Mouse (Mus musculus) limb, embryonic 14.5 days (tissue): ENCODE results near the gene Pan2. TPM values are rescaled to one million over a fixed set of nuclear protein-coding genes. Genes with fewer than 3 reads are reported as not detected.
"Not testable (repeated sequence)": the region's sequence is repeated elsewhere in the genome, so short reads cannot be mapped to it uniquely, and the experiment has no call there.

Experiments used
- ATAC-seq: fragments of 200-750 bp; cut with Nextera tagmentation; 2 replicates; pipeline ENCODE4 v1.8.0; 2017; ENCODE audit warnings: low read depth, moderate number of reproducible peaks, moderate TSS enrichment; ENCODE audit not compliant: low FRiP score
- DNase-seq: peaks from one replicate; pipeline ENCODE4 v3.0.0-alpha.2; 2015; ENCODE audit warnings: low spot score
- H3K27ac ChIP-seq: fragments of 300-500 bp; sonication (generic); replicated peaks from 2 replicates; pipeline ENCODE4 v1.5.1; 2014; ENCODE audit warnings: low read depth, mild to moderate bottlenecking, low read length, moderate library complexity, mixed read lengths
- H3K27me3 ChIP-seq: fragments of 300-500 bp; sonication (generic); 2 replicates; pipeline ENCODE4 v1.6.1; 2014; ENCODE audit warnings: low read length, mixed read lengths; ENCODE audit not compliant: control insufficient read depth, insufficient read depth
- H3K36me3 ChIP-seq: fragments of 300-500 bp; sonication (generic); 2 replicates; pipeline ENCODE4 v1.6.1; 2014; ENCODE audit warnings: mild to moderate bottlenecking, low read length, moderate library complexity, mixed read lengths; ENCODE audit not compliant: control insufficient read depth, insufficient read depth
- H3K4me1 ChIP-seq: fragments of 300-500 bp; sonication (generic); 2 replicates; pipeline ENCODE4 v1.6.1; 2014; ENCODE audit warnings: antibody characterized with exemption, low read length, mixed read lengths; ENCODE audit not compliant: control insufficient read depth, insufficient read depth
- H3K4me2 ChIP-seq: fragments of 300-500 bp; sonication (generic); replicated peaks from 2 replicates; pipeline ENCODE4 v1.6.1; 2014; ENCODE audit warnings: low read depth, mild to moderate bottlenecking, low read length, moderate library complexity; ENCODE audit not compliant: severe bottlenecking
- H3K4me3 ChIP-seq: fragments of 300-500 bp; sonication (generic); replicated peaks from 2 replicates; pipeline ENCODE4 v1.5.1; 2014; ENCODE audit warnings: low read length
- H3K9ac ChIP-seq: fragments of 300-500 bp; sonication (generic); 2 replicates; pipeline ENCODE4 v1.6.1; 2014; ENCODE audit warnings: mild to moderate bottlenecking, low read depth, low read length, moderate library complexity; ENCODE audit not compliant: severe bottlenecking
- H3K9me3 ChIP-seq: fragments of 300-500 bp; sonication (generic); 2 replicates; pipeline ENCODE4 v1.6.1; 2016; ENCODE audit warnings: low read length; ENCODE audit not compliant: control insufficient read depth
- POLR2A ChIP-seq: fragments of 200-500 bp; IDR thresholded peaks from 2 replicates; pipeline ENCODE4 v1.8.0; 2012; ENCODE audit warnings: inconsistent platforms, mild to moderate bottlenecking, moderate library complexity, borderline replicate concordance; ENCODE audit not compliant: insufficient read depth, insufficient read length; ENCODE audit errors: extremely low read depth
- WGBS: fragments of 180-500 bp; shearing (Covaris S2); extraction: QIAGEN DNeasy Blood & Tissue Kit; methylation state at CpG from one replicate; pipeline ENCODE4 v1.1.7; 2014; 5-methylcytosine and 5-hydroxymethylcytosine counted together
- polyA plus RNA-seq, 2 experiments: library from polyadenylated mRNA; depleted of rRNA in 1 of 2; stranded (reverse) in 1 of 2; unstranded in 1 of 2; fragments of >200 nt; fragmentation: Nextera tagmentation in 1 of 2; extraction: Ambion mirVana in 1 of 2; gene quantifications; 2 replicates each; pipeline versions ENCODE4 v1.2.1 to v1.2.3; 2012 to 2014

Gene Pan2
- polyA plus RNA-seq, 2 experiments = 26.6 to 49.7 TPM

DNA sequence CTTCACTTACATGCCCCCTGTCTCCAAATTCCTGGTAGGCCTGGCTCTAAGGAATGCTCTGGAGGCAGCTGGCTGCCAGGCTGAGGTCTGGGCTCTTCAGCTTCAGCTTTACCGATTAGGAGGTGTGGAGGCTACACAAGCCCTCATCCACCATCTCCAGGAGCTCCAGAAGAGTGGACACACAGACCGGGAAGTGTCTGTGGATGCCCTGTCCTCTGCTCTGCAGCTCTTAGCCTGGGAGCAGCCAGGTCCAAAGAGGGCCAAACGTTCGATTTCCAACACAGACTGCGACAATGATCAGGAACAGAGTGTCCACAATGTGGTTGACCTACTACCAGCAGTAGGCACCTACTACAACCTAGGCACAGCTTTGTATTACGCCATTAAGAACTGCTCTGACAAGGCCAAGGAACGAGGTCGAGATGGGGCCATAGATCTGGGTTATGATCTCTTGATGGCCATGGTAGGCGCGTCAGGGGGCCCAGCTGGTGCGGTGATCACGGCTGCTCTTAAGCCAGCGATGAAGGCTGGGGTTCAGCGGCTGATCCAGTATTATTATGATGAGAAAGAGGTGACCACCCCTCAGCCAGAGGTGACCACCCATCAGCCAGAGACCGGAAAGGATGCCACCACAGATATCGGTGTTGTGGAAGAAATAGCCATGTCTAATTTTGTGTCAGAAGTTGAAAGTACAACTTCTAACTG, 33.8 kb upstream of the Pan2 start:
- no peak overlapping the region for H3K9ac ChIP-seq
- H3K27me3 ChIP-seq = no peaks in the 10 kb centered on the region
- WGBS = 89% methylated on average over 16 of the region's 16 CpGs
- H3K27ac ChIP-seq = no peak overlapping the region
- ATAC-seq (no peak), DNase-seq (no peak)
- no peaks in the 10 kb centered on the region for H3K9me3 ChIP-seq
- no peak for TF ChIP-seq POLR2A
- H3K4me2 ChIP-seq = peak overlapping the region; percentile 62
- peaks cover 2% of the 10 kb centered on the region; the same call in 1 of the 2 replicates for H3K4me1 ChIP-seq
- no peaks in the 10 kb centered on the region for H3K36me3 ChIP-seq
- peak overlapping the region; percentile 79; the same call in 1 of the 2 replicates for H3K4me3 ChIP-seq

DNA sequence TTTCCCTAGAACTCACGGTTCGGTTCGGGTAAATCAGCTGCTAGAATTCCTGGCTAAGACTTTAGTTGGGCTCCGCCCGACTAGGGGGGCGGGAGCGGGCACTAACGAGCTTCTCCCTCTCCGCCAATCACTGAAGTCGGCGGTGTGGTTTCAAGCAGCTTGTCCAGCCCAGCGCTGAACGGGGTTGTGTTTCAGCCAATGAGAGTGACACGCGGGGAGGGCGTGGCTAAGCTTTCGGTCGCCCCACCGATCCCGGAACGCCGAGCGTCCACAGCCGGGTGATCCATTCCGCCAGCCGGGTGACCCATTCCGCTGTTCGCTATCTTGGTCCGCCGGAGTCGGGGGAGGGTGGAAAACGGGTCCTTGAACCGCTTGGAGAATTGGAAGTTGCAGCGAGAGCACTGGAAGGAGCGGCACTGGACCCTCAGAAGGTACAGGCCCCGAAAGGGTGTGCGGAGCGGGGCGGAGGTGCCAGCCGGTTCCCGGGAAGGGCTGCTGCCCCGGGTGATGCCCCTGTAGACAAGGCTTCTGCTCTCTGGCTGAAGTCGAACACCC, 32.8 kb upstream of the Pan2 start, which contains the start of gene Stat2:
TSS of gene Stat2 (plus strand) at position 273 of the 555 bp plus-strand sequence.
- H3K36me3 ChIP-seq = no peaks in the 10 kb centered on the region
- H3K9ac ChIP-seq = peak within 1 kb of the TSS; percentile 68
- H3K27me3 ChIP-seq = no peaks in the 10 kb centered on the region
- peak within 1 kb of the TSS; percentile 77 for H3K4me2 ChIP-seq
- under 1% methylated on average over 41 of the region's 43 CpGs for WGBS
- peak; percentile 100 for ATAC-seq
- 0 out of 2 replicates have a peak, but pooled peaks have one; percentile 38 for TF ChIP-seq POLR2A
- peak within 1 kb of the TSS; percentile 43; the same call in 1 of the 2 replicates for H3K27ac ChIP-seq
- H3K9me3 ChIP-seq = no peaks in the 10 kb centered on the region
- H3K4me3 ChIP-seq = peak within 1 kb of the TSS; percentile 79
- peaks cover 2% of the 10 kb centered on the region; the same call in 1 of the 2 replicates for H3K4me1 ChIP-seq
- DNase-seq = peak; percentile 98

DNA sequence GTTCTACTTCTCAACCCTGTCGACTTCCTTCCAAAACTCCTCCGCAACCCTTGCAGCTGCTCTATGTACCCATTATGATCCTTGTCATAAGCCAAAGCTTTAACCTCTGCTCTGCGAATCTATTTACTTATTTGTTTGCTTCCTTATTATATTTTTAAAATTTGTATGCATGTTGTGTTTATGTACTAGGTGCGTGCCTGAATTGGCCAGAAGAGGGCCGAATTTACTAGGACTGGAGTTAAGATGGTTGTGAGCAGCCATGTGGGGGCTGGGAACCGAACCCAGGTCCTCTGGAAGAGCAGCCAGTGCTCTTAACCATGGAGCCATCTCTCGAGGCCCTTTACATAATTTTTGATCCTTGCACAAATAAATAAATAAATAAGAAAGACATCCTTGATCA, 32.3 kb upstream of the Pan2 start:
- Histone ChIP-seq H3K4me3 (peak overlapping the region; percentile 79), H3K36me3 (no peaks in the 10 kb centered on the region), H3K9me3 (no peaks in the 10 kb centered on the region), H3K27me3 (no peaks in the 10 kb centered on the region), H3K4me2 (peak overlapping the region; percentile 77), H3K9ac (peak overlapping the region; percentile 68), H3K4me1 (peaks cover 2% of the 10 kb centered on the region; the same call in 1 of the 2 replicates), H3K27ac (0 out of 2 replicates have a peak overlapping the region, but pooled peaks have one; percentile 43)
- DNase-seq (no peak), ATAC-seq (no peak)
- 42% methylated on average over 7 of the region's 7 CpGs for WGBS
- TF ChIP-seq POLR2A = no peak

DNA sequence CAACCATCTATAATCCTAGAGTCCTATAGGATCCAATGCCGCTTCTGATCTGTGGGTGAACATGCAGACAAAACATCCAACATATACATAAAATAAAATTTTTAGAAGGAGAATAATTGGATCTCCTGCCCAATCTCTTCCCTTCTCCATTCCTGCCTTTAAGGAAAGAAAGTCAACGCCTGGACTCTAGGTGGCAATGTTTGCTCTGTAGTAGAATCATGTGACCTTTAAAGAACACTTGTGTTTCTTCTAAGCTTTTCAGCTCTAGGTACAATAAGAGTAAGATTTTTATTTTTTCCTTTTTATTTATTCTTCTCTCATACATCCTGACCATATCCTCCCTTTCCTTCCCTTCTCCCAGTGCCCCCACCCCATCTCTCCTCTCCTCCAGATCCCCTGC, 31.3 kb upstream of the Pan2 start:
- DNase-seq (no peak), ATAC-seq (no peak)
- Histone ChIP-seq H3K4me3 (no peak overlapping the region), H3K27me3 (no peaks in the 10 kb centered on the region), H3K9me3 (no peaks in the 10 kb centered on the region), H3K36me3 (peaks cover 5% of the 10 kb centered on the region; the same call in 1 of the 2 replicates), H3K4me2 (no peak overlapping the region), H3K4me1 (peaks cover 2% of the 10 kb centered on the region; the same call in 1 of the 2 replicates), H3K9ac (no peak overlapping the region), H3K27ac (no peak overlapping the region)
- 79% methylated on average over 2 of the region's 2 CpGs for WGBS
- TF ChIP-seq POLR2A = no peak

DNA sequence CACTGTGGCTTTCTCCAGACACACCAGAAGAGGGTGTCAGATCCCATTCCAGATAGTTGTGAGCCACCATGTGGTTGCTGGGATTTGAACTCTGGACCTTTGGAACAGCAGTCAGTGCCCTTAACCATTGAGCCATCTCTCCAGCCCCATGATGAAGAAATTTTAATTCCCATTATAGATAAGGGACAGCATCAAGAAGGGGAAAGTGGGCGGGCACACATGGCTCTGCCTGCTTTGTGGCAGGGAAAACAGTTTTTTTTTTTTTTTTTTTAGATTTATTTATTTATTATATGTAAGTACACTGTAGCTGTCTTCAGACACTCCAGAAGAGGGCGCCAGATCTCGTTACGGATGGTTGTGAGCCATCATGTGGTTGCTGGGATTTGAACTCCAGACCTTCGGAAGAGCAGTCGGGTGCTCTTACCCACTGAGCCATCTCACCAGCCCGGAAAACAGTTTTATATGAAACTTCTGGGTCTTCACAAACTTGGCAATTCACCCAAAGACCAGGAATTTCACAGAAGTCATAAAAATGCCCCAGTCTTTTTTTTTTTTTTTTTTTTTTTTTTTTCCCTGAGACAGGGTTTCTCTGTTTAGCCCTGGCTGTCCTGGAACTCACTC, 30.2 kb upstream of the Pan2 start:
- H3K27me3 ChIP-seq, ATAC-seq, H3K9ac ChIP-seq, DNase-seq, H3K9me3 ChIP-seq, H3K4me2 ChIP-seq, H3K4me3 ChIP-seq, H3K27ac ChIP-seq, H3K4me1 ChIP-seq: not testable (repeated sequence)
- peaks cover 15% of the 10 kb centered on the region; the same call in 1 of the 2 replicates for H3K36me3 ChIP-seq
- WGBS = 98% methylated on average over 4 of the region's 7 CpGs

DNA sequence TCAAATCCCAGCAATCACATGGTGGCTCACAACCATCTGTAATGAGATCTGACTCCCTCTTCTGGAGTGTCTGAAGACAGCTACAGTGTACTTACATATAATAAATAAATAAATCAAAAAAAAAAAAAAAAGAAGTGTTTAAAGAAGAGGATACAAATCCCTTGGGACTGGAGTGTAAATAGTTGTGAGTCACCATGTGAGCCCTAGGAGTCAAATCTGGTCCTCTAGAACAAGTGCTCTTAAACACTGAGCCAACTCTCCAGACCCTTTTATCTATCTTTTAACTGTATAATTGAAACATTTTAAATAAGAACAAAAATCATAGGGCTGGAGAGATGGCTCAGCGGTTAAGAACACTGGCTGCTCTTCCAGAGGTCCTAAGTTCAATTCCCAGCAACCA, 27.8 kb upstream of the Pan2 start:
- H3K4me3 ChIP-seq, H3K9ac ChIP-seq, ATAC-seq, H3K27me3 ChIP-seq, H3K27ac ChIP-seq, H3K4me2 ChIP-seq, H3K9me3 ChIP-seq, DNase-seq, H3K4me1 ChIP-seq: not testable (repeated sequence)
- 100% methylated on average over 1 of the region's 1 CpGs for WGBS
- H3K36me3 ChIP-seq = peaks cover 29% of the 10 kb centered on the region
